Comparison of ENCODE assay signal across 21 mouse cellular contexts in the genomic region with DNA sequence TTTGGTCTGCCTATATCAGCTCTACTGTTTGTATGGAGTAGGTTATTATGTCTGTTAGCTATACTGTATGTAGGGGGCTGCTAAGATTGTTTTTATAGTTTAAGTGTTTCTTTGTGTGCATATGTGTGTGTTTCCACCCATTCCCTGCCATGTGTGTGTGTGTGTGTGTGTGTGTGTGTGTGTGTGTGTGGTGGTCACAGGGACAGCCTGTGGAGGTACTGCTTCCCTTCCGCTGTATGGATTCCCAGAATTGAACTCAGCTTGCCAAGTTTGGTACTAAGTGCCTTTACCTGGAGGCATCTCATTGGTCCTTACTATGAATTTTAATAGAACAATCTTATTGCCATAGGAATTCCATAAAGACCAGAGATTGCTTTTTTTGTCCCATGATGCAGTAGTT.
DNase-seq lines count a peak whose midpoint lies in the region; ATAC-seq and TF ChIP-seq lines count a peak whose summit lies in the region.
"Had no signal": no experiment of that assay in that cellular context is flagged by ENCODE, and none has a peak within 500 bp of the region (broad histone marks: within the 10 kb centered on the region; RNA-seq: fewer than 3 reads in every experiment).

No protein-coding gene starts in this region.

- H3K9me3 ChIP-seq in embryonic facial prominence, embryonic 14.5 days (ENCODE audit: control insufficient read depth, low read length): no peaks in the 10 kb centered on the region
- no peaks in the 10 kb centered on the region for H3K9me3 ChIP-seq in embryonic facial prominence, embryonic 10.5 days
- no peaks in the 10 kb centered on the region for H3K9me3 ChIP-seq in heart, embryonic 12.5 days (replicated peaks)
- H3K9me3 ChIP-seq: embryonic facial prominence, embryonic 15.5 days; forebrain, embryonic 12.5 days; heart, embryonic 15.5 days had no signal

- no peak overlapping the region for H3K4me2 ChIP-seq in embryonic facial prominence, embryonic 14.5 days (ENCODE audit: low read depth, low read length)
- no peak overlapping the region for H3K4me2 ChIP-seq in heart, embryonic 12.5 days
- H3K4me2 ChIP-seq: embryonic facial prominence, embryonic 15.5 days; forebrain, embryonic 12.5 days; heart, embryonic 15.5 days; hindbrain, embryonic 14.5 days had no signal

- 89% methylated on average over 1 of the region's 1 CpGs for WGBS in embryonic facial prominence, embryonic 14.5 days
- 97% methylated on average over 1 of the region's 1 CpGs for WGBS in embryonic facial prominence, embryonic 10.5 days
- 95% methylated on average over 1 of the region's 1 CpGs for WGBS in heart, embryonic 12.5 days

- peaks cover 33% of the 10 kb centered on the region for H3K4me1 ChIP-seq in embryonic facial prominence, embryonic 14.5 days (ENCODE audit: control insufficient read depth, insufficient read depth, low read length)
- H3K4me1 ChIP-seq in embryonic facial prominence, embryonic 10.5 days: peaks cover 36% of the 10 kb centered on the region
- peaks cover 25% of the 10 kb centered on the region for H3K4me1 ChIP-seq in heart, embryonic 12.5 days (replicated peaks)

- no peaks in the 10 kb centered on the region for H3K27me3 ChIP-seq in embryonic facial prominence, embryonic 14.5 days (replicated peaks; ENCODE audit: control insufficient read depth, insufficient read depth, low read length)
- H3K27me3 ChIP-seq in embryonic facial prominence, embryonic 10.5 days (replicated peaks; ENCODE audit: low read depth, poor library complexity, severe bottlenecking): no peaks in the 10 kb centered on the region
- H3K27me3 ChIP-seq in heart, embryonic 12.5 days (replicated peaks): no peaks in the 10 kb centered on the region
- H3K27me3 ChIP-seq: embryonic facial prominence, embryonic 15.5 days; forebrain, embryonic 12.5 days; heart, embryonic 15.5 days had no signal

- DNase-seq in embryonic facial prominence, embryonic 14.5 days (ENCODE audit: low spot score): no peak
- no peak for DNase-seq in embryonic facial prominence, embryonic 10.5 days (ENCODE audit: low spot score)
- peak; percentile 18 for DNase-seq in heart, adult 11 months
- DNase-seq in layer of hippocampus, adult 2 months (ENCODE audit: low spot score in 2 of 2): no peak
- no peak for DNase-seq in layer of hippocampus, postnatal 36 days
- DNase-seq: adrenal gland, adult 8-10 months; adrenal gland, postnatal 25 days; embryo, embryonic 11 days; forebrain, postnatal 0 days; gastrocnemius, postnatal 36 days; heart, postnatal 36 days; kidney, adult 18-20 months had no signal

- H3K27ac ChIP-seq in embryonic facial prominence, embryonic 14.5 days (replicated peaks; ENCODE audit: low read depth, low read length): peak overlapping the region; percentile 39; the same call in 1 of the 2 replicates
- no peak overlapping the region for H3K27ac ChIP-seq in embryonic facial prominence, embryonic 10.5 days (replicated peaks)
- H3K27ac ChIP-seq in heart, embryonic 12.5 days (ENCODE audit: poor library complexity, severe bottlenecking): no peak overlapping the region
- H3K27ac ChIP-seq in layer of hippocampus, adult 2 months: peak overlapping the region; percentile 82
- H3K27ac ChIP-seq: embryonic facial prominence, embryonic 15.5 days; heart, embryonic 15.5 days had no signal

- H3K4me3 ChIP-seq in embryonic facial prominence, embryonic 14.5 days (ENCODE audit: low read depth, low read length): no peak overlapping the region
- no peak overlapping the region for H3K4me3 ChIP-seq in embryonic facial prominence, embryonic 10.5 days
- no peak overlapping the region for H3K4me3 ChIP-seq in heart, embryonic 12.5 days
- no peak overlapping the region for H3K4me3 ChIP-seq in layer of hippocampus, adult 2 months
- H3K4me3 ChIP-seq: embryonic facial prominence, embryonic 15.5 days; erythroblast, embryonic 14.5 days; forebrain, embryonic 12.5 days; heart, embryonic 15.5 days had no signal

- TF ChIP-seq CTCF in layer of hippocampus, adult 2 months (conservative IDR thresholded peaks at IDR 0.05): no peak

- H3K9ac ChIP-seq in embryonic facial prominence, embryonic 14.5 days (ENCODE audit: low read depth, low read length): no peak overlapping the region
- no peak overlapping the region for H3K9ac ChIP-seq in heart, embryonic 12.5 days
- H3K9ac ChIP-seq: embryonic facial prominence, embryonic 15.5 days; forebrain, embryonic 12.5 days; forebrain, postnatal 0 days; heart, embryonic 15.5 days; hindbrain, embryonic 14.5 days had no signal

- ATAC-seq in embryonic facial prominence, embryonic 14.5 days (ENCODE audit: low read depth): no peak
- no peak for ATAC-seq in heart, embryonic 12.5 days (ENCODE audit: insufficient number of reproducible peaks, low FRiP score)
- ATAC-seq: activated CD4-positive, CD25-positive, alpha-beta regulatory T cell, adult 4 months; inflammation-experienced regulatory T-cells, adult 6 months; intestine, embryonic 16.5 days had no signal

- no peaks in the 10 kb centered on the region for H3K36me3 ChIP-seq in embryonic facial prominence, embryonic 14.5 days (ENCODE audit: control insufficient read depth, insufficient read depth, low read length)
- no peaks in the 10 kb centered on the region for H3K36me3 ChIP-seq in embryonic facial prominence, embryonic 10.5 days (replicated peaks)
- H3K36me3 ChIP-seq in heart, embryonic 12.5 days: no peaks in the 10 kb centered on the region
- H3K36me3 ChIP-seq: embryonic facial prominence, embryonic 15.5 days; forebrain, embryonic 12.5 days; heart, embryonic 15.5 days had no signal

Comparison
In these comparisons a context has a peak if more than half of its experiments do, and no peak if none do; other contexts are left out.
1. H3K27ac ChIP-seq: peak in embryonic facial prominence, embryonic 14.5 days (single experiment) and layer of hippocampus, adult 2 months (single experiment); none in embryonic facial prominence, embryonic 10.5 days (single experiment) and heart, embryonic 12.5 days (single experiment).